Mouse (Mus musculus) liver, adult 2 months (tissue): ENCODE data around the gene Glud1. TPM values are rescaled to one million over a fixed set of nuclear protein-coding genes. Genes with fewer than 3 reads are reported as not detected.

Experiments used
- DNase-seq: peaks from one replicate; pipeline ENCODE4 v3.0.0-alpha.2; 2011; ENCODE audit warnings: low read depth, low spot score; ENCODE audit errors: extremely low read depth
- H3K27ac ChIP-seq: fragments of 200-500 bp; replicated peaks from 2 replicates; pipeline ENCODE4 v1.5.1; 2012; ENCODE audit warnings: low read depth, mild to moderate bottlenecking, control low read depth, inconsistent platforms, low read length; ENCODE audit not compliant: insufficient read depth
- H3K27me3 ChIP-seq: fragments of 200-500 bp; 2 replicates; pipeline ENCODE4 v1.6.1; 2012; ENCODE audit warnings: mild to moderate bottlenecking, moderate library complexity, low read length, inconsistent platforms; ENCODE audit not compliant: control insufficient read depth, insufficient read depth
- H3K36me3 ChIP-seq: fragments of 200-500 bp; 2 replicates; pipeline ENCODE4 v1.6.1; 2012; ENCODE audit warnings: low read length, inconsistent platforms; ENCODE audit not compliant: control insufficient read depth, insufficient read depth
- H3K4me1 ChIP-seq: fragments of 200-500 bp; 2 replicates; pipeline ENCODE4 v1.6.1; 2011; ENCODE audit warnings: low read length; ENCODE audit not compliant: control insufficient read depth, insufficient read depth
- H3K4me3 ChIP-seq: fragments of 200-500 bp; 2 replicates; pipeline ENCODE4 v1.5.1; 2011; ENCODE audit warnings: low read depth, mild to moderate bottlenecking, control low read depth, low read length, moderate library complexity; ENCODE audit not compliant: insufficient read depth
- H3K79me2 ChIP-seq: fragments of 200-500 bp; 2 replicates; pipeline ENCODE4 v1.6.1; 2012; ENCODE audit warnings: inconsistent platforms, mild to moderate bottlenecking, low read length, moderate library complexity; ENCODE audit not compliant: control insufficient read depth, insufficient read depth
- H3K9ac ChIP-seq: fragments of 200-500 bp; 2 replicates; pipeline ENCODE4 v1.6.1; 2012; ENCODE audit warnings: low read depth, mild to moderate bottlenecking, control low read depth, inconsistent platforms, low read length
- CTCF ChIP-seq: fragments of 200-500 bp; IDR thresholded peaks from 2 replicates; pipeline ENCODE4 v1.5.1; 2011; ENCODE audit warnings: low read depth, low read length, control low read depth
- POLR2A ChIP-seq: fragments of 200-500 bp; IDR thresholded peaks from 2 replicates; pipeline ENCODE4 v1.6.1; 2011; ENCODE audit warnings: low read length, control low read depth; ENCODE audit not compliant: insufficient read depth; ENCODE audit errors: extremely low read depth
- WGBS: fragments of 180-500 bp; shearing (Covaris S2); methylation state at CpG from one replicate; pipeline ENCODE4 v1.1.7; 2018; 5-methylcytosine and 5-hydroxymethylcytosine counted together
- polyA plus RNA-seq: library from polyadenylated mRNA; depleted of rRNA; stranded (reverse); fragments of >200 nt; gene quantifications from 2 replicates; pipeline ENCODE4 v1.2.3, GENCODE M21; 2012
- total RNA-seq: library from RNA; depleted of rRNA; stranded (reverse); fragments of >200 nt; gene quantifications from 2 replicates; pipeline ENCODE4 v1.2.3, GENCODE M21; 2014

The Glud1 gene
- total and polyA plus RNA-seq, 2 experiments = 633 to 691 TPM

DNA sequence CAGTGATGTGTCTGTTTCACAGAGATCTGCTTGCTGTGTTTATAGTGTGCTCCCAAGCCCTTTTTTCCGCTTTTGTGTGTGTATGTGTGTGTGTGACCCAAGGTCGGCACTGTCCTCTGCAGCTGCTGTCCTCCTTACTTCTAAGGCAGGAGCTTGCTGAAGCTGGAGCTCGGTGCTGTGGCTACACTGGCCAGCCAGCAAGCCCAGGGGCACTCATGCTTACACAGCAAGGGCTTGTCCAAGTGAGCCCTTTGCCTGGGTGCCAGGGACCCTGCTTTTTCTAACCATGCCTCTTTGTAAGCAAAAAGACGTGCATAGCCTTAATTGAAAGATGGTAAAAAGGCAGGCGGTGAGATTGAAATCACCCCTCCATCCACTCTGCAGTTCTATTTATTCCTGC, 21.9 kb downstream of the Glud1 start:
- DNase-seq = no peak
- no peak overlapping the region for H3K4me3 ChIP-seq
- H3K27ac ChIP-seq = no peak overlapping the region
- no peak for TF ChIP-seq POLR2A
- no peak overlapping the region for H3K9ac ChIP-seq
- no peaks in the 10 kb centered on the region; the same call in 1 of the 2 replicates for H3K79me2 ChIP-seq
- peaks cover 82% of the 10 kb centered on the region for H3K36me3 ChIP-seq
- H3K27me3 ChIP-seq = no peaks in the 10 kb centered on the region
- 78% methylated on average over 5 of the region's 5 CpGs for WGBS
- H3K4me1 ChIP-seq = no peaks in the 10 kb centered on the region

DNA sequence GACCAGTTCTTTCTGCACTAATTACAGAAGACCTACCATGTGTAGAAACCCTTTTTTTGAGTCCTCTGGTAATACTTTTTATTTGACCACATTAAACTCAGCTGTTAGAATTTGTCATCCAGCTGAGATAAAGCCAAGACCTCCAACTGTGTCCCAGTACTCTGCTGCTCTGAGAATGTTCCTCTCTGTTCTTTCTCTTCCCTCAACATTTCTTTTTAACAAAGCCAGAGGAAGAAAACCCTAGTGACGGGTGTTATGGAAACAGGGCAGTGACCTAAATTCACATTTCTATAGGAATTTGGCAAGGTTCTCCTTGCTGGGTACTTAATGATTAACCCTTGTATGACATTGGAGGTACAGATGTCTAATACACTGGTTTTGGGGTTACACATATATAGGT, 28.9 kb downstream of the Glud1 start:
- no peaks in the 10 kb centered on the region for H3K27me3 ChIP-seq
- TF ChIP-seq CTCF = no peak
- no peak for TF ChIP-seq POLR2A
- no peak overlapping the region for H3K27ac ChIP-seq
- DNase-seq = no peak
- no peak overlapping the region for H3K4me3 ChIP-seq
- peaks cover 86% of the 10 kb centered on the region for H3K36me3 ChIP-seq
- 73% methylated on average over 1 of the region's 1 CpGs for WGBS
- H3K4me1 ChIP-seq = peaks cover 4% of the 10 kb centered on the region; the same call in 1 of the 2 replicates
- H3K9ac ChIP-seq = no peak overlapping the region
- H3K79me2 ChIP-seq = no peaks in the 10 kb centered on the region

DNA sequence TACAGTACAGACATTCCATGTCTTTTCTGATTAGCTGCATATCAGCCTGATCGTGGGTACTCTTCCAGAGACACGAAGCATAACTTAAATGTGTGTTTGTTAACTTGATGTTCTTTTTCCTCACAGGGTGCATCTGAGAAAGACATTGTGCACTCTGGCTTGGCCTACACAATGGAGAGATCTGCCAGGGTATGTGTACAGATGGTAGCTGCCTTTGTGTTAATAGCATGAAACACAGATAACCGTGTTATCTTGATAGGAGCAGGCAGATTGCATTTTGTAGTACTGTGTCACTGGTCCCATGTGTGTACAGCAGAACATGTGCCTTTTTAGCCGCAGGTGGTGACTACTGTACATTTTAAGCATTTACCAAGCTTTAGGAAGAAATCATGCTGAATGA, 31.5 kb downstream of the Glud1 start:
- WGBS = 60% methylated on average over 4 of the region's 4 CpGs
- DNase-seq = no peak
- no peak for TF ChIP-seq CTCF
- no peak for TF ChIP-seq POLR2A
- Histone ChIP-seq H3K27me3 (no peaks in the 10 kb centered on the region), H3K27ac (no peak overlapping the region), H3K9ac (no peak overlapping the region), H3K36me3 (peaks cover 63% of the 10 kb centered on the region), H3K79me2 (no peaks in the 10 kb centered on the region), H3K4me1 (peaks cover 10% of the 10 kb centered on the region), H3K4me3 (no peak overlapping the region)

DNA sequence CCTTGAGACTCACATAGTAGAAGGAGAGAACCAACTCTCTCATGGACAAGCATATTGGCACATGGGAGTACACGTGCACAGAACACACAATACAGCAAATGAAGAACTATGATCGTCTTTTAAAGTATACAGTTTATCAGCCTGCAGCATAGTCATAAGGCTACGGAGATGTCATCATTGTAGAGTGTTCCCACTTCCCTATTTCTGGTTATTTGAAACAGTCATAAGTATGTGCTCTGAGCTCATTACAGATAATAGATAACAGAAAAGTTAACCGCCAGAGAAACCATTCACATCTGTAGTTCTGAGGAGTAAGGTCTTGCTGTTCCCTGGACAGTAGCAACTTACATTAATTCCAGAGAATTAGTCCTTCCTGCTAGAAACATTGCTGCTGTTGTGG, 32.6 kb downstream of the Glud1 start:
- no peak for DNase-seq
- WGBS = 58% methylated on average over 4 of the region's 4 CpGs
- Histone ChIP-seq H3K4me1 (peaks cover 21% of the 10 kb centered on the region), H3K9ac (no peak overlapping the region), H3K27me3 (no peaks in the 10 kb centered on the region), H3K4me3 (no peak overlapping the region), H3K27ac (no peak overlapping the region), H3K36me3 (peaks cover 54% of the 10 kb centered on the region), H3K79me2 (no peaks in the 10 kb centered on the region)
- TF ChIP-seq CTCF = no peak
- no peak for TF ChIP-seq POLR2A

DNA sequence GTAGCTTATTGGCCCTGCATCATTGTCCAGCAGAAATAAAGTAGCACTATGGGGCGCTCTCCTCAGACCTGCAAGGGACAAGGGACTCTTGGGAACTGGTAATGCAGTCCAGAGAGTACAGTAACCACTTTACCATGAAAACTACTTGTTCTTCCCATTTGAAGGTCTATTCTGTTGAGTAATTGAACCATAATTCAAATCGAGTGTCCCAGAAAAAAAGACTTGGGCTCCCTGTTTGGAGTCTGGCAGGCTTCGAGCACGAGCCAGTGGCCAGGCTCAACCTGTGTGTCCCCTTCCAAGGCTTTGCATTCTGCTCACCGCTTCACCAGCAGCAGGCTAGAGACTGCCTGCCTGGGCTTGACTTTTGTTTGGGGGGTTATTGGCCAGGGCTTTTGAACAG, 33.8 kb downstream of the Glud1 start:
- TF ChIP-seq POLR2A (no peak), CTCF (no peak)
- Histone ChIP-seq H3K36me3 (peaks cover 44% of the 10 kb centered on the region), H3K9ac (no peak overlapping the region), H3K79me2 (no peaks in the 10 kb centered on the region), H3K4me1 (peaks cover 26% of the 10 kb centered on the region), H3K4me3 (no peak overlapping the region), H3K27me3 (no peaks in the 10 kb centered on the region), H3K27ac (0 out of 2 replicates have a peak overlapping the region, but pooled peaks have one; percentile 3)
- 55% methylated on average over 5 of the region's 5 CpGs for WGBS
- no peak for DNase-seq

DNA sequence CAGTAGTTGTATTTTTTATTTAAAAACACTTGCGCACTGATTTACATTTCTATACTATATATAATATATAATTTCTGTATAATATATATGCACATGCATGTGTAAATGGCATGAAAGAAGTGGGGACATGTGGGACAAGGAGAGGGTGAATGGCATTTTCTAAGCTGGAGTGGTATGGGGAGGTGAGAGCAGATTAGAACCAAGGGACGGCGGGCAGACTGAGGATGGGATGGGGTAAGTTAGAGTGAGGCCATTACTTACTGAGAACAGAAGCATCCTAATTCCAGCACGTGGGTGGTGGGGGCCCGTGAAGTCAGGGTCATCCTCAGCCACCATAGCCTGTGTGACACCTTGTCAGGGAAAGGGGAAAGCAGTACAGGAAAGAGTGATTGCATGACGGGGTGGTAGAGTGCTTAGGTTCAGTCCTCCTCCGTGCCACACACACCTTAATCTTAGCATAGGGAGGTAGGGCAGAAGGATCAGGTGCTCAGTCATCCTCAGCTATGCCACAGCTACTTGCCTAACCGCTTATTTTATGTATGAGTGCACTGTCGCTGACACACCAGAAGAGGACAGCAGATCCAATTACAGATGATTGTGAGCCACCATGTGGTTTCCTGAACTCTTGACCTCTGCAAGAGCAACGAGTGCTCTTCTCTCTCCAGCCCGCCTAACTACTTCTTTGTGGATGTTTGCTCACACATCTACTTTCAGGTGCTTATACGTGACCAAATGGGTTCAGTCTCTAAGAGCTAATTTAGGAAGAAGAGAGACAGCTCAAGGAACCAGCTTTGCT, 35.4 kb downstream of the Glud1 start:
- no peak for TF ChIP-seq POLR2A
- peak; percentile 51 for TF ChIP-seq CTCF
- Histone ChIP-seq H3K9ac (peak overlapping the region; percentile 20; the same call in 1 of the 2 replicates), H3K4me3 (no peak overlapping the region), H3K79me2 (no peaks in the 10 kb centered on the region), H3K27me3 (no peaks in the 10 kb centered on the region), H3K27ac (peak overlapping the region; percentile 56), H3K4me1 (peaks cover 34% of the 10 kb centered on the region), H3K36me3 (peaks cover 31% of the 10 kb centered on the region)
- peak; percentile 84 for DNase-seq
- 30% methylated on average over 12 of the region's 12 CpGs for WGBS
